Mouse (Mus musculus): Measurements from ENCODE around the gene Fbxo36. TPM values are rescaled to one million over a fixed set of nuclear protein-coding genes. Genes with fewer than 3 reads are reported as not detected.

Gene Fbxo36
- total and polyA plus RNA-seq, 2 experiments from 2014 or later: 3.1 to 11.8 TPM

DNA sequence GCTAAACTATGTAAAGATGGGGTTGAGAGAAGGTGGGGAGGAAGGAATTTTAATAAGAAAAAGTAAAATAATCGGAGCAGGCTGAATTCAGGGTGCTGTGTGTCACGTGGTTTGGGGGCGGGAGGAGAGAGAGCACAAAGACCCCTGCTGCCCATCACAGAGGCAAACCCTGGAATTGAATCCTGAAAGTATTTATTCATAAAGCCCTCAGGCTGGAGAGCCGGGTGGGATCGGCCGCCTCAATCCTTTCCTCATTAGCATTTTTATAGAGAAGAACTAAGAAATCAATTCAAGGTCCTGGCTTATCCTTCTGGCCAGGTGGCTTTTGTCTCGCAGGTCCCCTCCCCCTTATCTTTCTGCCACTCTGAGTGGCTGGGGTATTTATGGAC lies 50.4 kb downstream of the Fbxo36 start:
- 2% methylated on average over 7 of the region's 7 CpGs for WGBS
- no peaks in the 10 kb centered on the region for H3K4me1 ChIP-seq (ENCODE audit: insufficient read depth)
- ATAC-seq (peak; percentile 60; the same call in 1 of the 2 replicates), DNase-seq (peak; percentile 6)
- H3K9me3 ChIP-seq (ENCODE audit: low read length): no peaks in the 10 kb centered on the region
- no peak overlapping the region for H3K9ac ChIP-seq
- peak overlapping the region; percentile 16 for H3K4me2 ChIP-seq (ENCODE audit: low read depth)
- no peak overlapping the region for H3K4me3 ChIP-seq (ENCODE audit: low read depth, low read length)
- H3K27ac ChIP-seq (ENCODE audit: low read depth, low read length): no peak overlapping the region
- no peak for TF ChIP-seq CTCF (IDR thresholded peaks at IDR 0.05; ENCODE audit: low read depth)
- H3K27me3 ChIP-seq (ENCODE audit: insufficient read depth, low read length): no peaks in the 10 kb centered on the region
- H3K36me3 ChIP-seq (ENCODE audit: insufficient read depth): no peaks in the 10 kb centered on the region

- Histone ChIP-seq H3K9ac (no peak overlapping the region), H3K36me3 (ENCODE audit: insufficient read depth) (no peaks in the 10 kb centered on the region), H3K27me3 (ENCODE audit: insufficient read depth, low read length) (no peaks in the 10 kb centered on the region), H3K9me3 (ENCODE audit: low read length) (no peaks in the 10 kb centered on the region), H3K4me2 (ENCODE audit: low read depth) (no peak overlapping the region), H3K4me1 (ENCODE audit: insufficient read depth) (no peaks in the 10 kb centered on the region), H3K4me3 (ENCODE audit: low read depth, low read length) (no peak overlapping the region), H3K27ac (ENCODE audit: low read depth, low read length) (no peak overlapping the region)
- ATAC-seq (no peak), DNase-seq (peak; percentile 4)
- no peak for TF ChIP-seq CTCF (IDR thresholded peaks at IDR 0.05; ENCODE audit: low read depth)
- 58% methylated on average over 7 of the region's 7 CpGs for WGBS
These were observed 50.9 kb downstream of the Fbxo36 start for GRCm38 (mm10) chr1:84890503-84890902.

DNA sequence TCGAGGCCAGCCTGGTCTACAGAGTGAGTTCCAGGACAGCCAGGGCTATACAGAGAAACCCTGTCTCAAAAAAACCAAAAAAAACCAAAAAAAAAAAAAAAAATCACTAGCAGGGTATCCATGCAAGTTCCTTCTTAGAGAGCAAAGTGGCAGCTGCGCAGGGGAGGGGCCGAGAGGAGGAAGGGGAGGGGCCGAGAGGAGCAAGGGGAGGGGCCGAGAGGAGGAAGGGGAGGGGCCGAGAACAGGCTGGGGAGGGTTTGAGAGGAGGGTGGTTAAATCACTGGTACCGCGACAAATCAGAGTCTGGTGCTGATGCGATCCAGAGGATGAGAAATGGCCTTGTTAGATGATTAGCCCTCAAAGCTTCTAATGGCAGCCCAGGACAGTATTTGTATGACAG lies 52.1 kb downstream of the Fbxo36 start:
- H3K4me2 ChIP-seq (ENCODE audit: low read depth): no peak overlapping the region

DNA sequence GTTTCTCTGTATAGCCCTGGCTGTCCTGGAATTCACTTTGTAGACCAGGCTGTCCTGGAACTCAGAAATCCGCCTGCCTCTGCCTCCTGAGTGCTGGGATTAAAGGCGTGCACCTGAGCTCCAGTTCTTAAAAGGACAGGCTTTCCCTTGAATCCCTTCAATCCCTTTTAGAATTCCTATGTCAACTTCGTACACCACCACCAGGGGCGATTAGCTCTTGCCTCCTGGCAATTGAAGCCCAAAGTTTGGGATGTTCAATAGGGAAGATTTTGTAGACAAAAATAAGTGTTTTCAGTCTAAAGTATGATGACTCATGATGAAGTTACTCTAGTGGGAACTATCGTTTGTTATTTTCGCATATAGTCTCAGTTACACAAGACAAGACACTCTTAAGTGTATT lies 57.7 kb downstream of the Fbxo36 start:
- H3K9me3 ChIP-seq (ENCODE audit: low read length): no peaks in the 10 kb centered on the region
- no peaks in the 10 kb centered on the region for H3K36me3 ChIP-seq (ENCODE audit: insufficient read depth)
- H3K4me2 ChIP-seq (ENCODE audit: low read depth): no peak overlapping the region
- H3K27me3 ChIP-seq (ENCODE audit: insufficient read depth, low read length): no peaks in the 10 kb centered on the region
- DNase-seq (no peak), ATAC-seq (no peak)
- H3K4me1 ChIP-seq (ENCODE audit: insufficient read depth): no peaks in the 10 kb centered on the region
- H3K9ac ChIP-seq: no peak overlapping the region
- H3K27ac ChIP-seq (ENCODE audit: low read depth, low read length): no peak overlapping the region
- no peak for TF ChIP-seq CTCF (IDR thresholded peaks at IDR 0.05; ENCODE audit: low read depth)
- 91% methylated on average over 6 of the region's 6 CpGs for WGBS
- no peak overlapping the region for H3K4me3 ChIP-seq (ENCODE audit: low read depth, low read length)

More for the DNA sequence above, 52.1 kb downstream of the Fbxo36 start:
- H3K27ac ChIP-seq (ENCODE audit: low read depth, low read length): no peak overlapping the region
- ATAC-seq (no peak), DNase-seq (no peak)
- TF ChIP-seq CTCF (IDR thresholded peaks at IDR 0.05; ENCODE audit: low read depth): no peak
- H3K4me1 ChIP-seq (ENCODE audit: insufficient read depth): no peaks in the 10 kb centered on the region
- no peaks in the 10 kb centered on the region for H3K27me3 ChIP-seq (ENCODE audit: insufficient read depth, low read length)
- WGBS: 95% methylated on average over 8 of the region's 9 CpGs
- H3K9ac ChIP-seq: no peak overlapping the region
- no peak overlapping the region for H3K4me3 ChIP-seq (ENCODE audit: low read depth, low read length)
- no peaks in the 10 kb centered on the region for H3K9me3 ChIP-seq (ENCODE audit: low read length)
- no peaks in the 10 kb centered on the region for H3K36me3 ChIP-seq (ENCODE audit: insufficient read depth)

GRCm38 (mm10) chr1:84899156-84899555 lies 59.5 kb downstream of the Fbxo36 start:
- no peak overlapping the region for H3K4me3 ChIP-seq (ENCODE audit: low read depth, low read length)
- no peaks in the 10 kb centered on the region for H3K4me1 ChIP-seq (ENCODE audit: insufficient read depth)
- 95% methylated on average over 6 of the region's 6 CpGs for WGBS
- H3K27me3 ChIP-seq (ENCODE audit: insufficient read depth, low read length): no peaks in the 10 kb centered on the region
- no peak for TF ChIP-seq CTCF (IDR thresholded peaks at IDR 0.05; ENCODE audit: low read depth)
- H3K27ac ChIP-seq (ENCODE audit: low read depth, low read length): no peak overlapping the region
- ATAC-seq: no peak
- no peaks in the 10 kb centered on the region for H3K36me3 ChIP-seq (ENCODE audit: insufficient read depth)
- H3K9ac ChIP-seq: no peak overlapping the region
- no peak overlapping the region for H3K4me2 ChIP-seq (ENCODE audit: low read depth)
- H3K9me3 ChIP-seq (ENCODE audit: low read length): no peaks in the 10 kb centered on the region
- DNase-seq: no peak

- no peak overlapping the region for H3K27ac ChIP-seq (ENCODE audit: low read depth, low read length)
- 88% methylated on average over 2 of the region's 2 CpGs for WGBS
- DNase-seq: no peak
- no peaks in the 10 kb centered on the region for H3K4me1 ChIP-seq (ENCODE audit: insufficient read depth)
- H3K9ac ChIP-seq: no peak overlapping the region
- no peaks in the 10 kb centered on the region for H3K9me3 ChIP-seq (ENCODE audit: low read length)
- H3K4me2 ChIP-seq (ENCODE audit: low read depth): no peak overlapping the region
- no peaks in the 10 kb centered on the region for H3K36me3 ChIP-seq (ENCODE audit: insufficient read depth)
- no peak for TF ChIP-seq CTCF (IDR thresholded peaks at IDR 0.05; ENCODE audit: low read depth)
- no peak for ATAC-seq
- no peaks in the 10 kb centered on the region for H3K27me3 ChIP-seq (ENCODE audit: insufficient read depth, low read length)
- H3K4me3 ChIP-seq (ENCODE audit: low read depth, low read length): no peak overlapping the region
These were observed 64.8 kb downstream of the Fbxo36 start for GRCm38 (mm10) chr1:84904467-84904866.

DNA sequence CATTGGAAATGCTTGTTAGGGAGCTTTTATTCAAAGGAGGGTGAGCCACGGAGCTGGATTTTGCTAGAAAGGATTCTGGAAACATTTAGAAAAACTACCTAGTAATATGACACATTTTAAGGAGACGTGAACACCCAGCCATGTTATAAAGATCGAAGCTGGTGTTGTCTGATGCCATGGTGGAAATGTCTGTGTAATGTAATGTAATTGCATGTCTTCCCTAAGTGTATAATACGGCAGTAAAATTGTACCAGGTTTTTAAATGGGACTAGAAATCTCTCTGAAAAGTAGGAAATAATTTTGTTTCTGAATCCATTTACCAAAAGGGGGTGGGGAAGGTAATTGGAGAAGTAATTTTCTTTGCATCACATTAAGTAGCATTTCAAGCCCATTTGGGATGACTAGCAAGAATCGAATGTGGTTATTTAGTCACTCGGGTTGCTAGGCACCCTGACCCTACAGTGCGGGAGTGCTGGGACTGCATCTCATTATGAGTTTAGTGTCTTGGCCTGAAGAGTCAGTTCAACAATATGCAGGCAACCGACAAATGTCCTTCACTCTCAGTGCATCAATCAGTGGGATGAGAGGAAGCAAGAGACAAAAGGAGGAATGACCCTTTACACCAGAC lies 70.7 kb downstream of the Fbxo36 start:
- Histone ChIP-seq H3K36me3 (ENCODE audit: insufficient read depth) (peaks cover 7% of the 10 kb centered on the region; the same call in 1 of the 2 replicates), H3K27ac (ENCODE audit: low read depth, low read length) (no peak overlapping the region), H3K4me2 (ENCODE audit: low read depth) (no peak overlapping the region), H3K27me3 (ENCODE audit: insufficient read depth, low read length) (no peaks in the 10 kb centered on the region), H3K4me3 (ENCODE audit: low read depth, low read length) (no peak overlapping the region), H3K4me1 (ENCODE audit: insufficient read depth) (no peaks in the 10 kb centered on the region), H3K9ac (no peak overlapping the region), H3K9me3 (ENCODE audit: low read length) (no peaks in the 10 kb centered on the region)
- no peak for TF ChIP-seq CTCF (IDR thresholded peaks at IDR 0.05; ENCODE audit: low read depth)
- no peak for DNase-seq
- ATAC-seq: peak; percentile 62; the same call in 1 of the 2 replicates
- WGBS: 48% methylated on average over 8 of the region's 8 CpGs
